Mouse (Mus musculus) cerebellum, postnatal 25 days (tissue): ENCODE results near the gene Eif6.

Source experiments
- DNase-seq, 2 experiments: peaks; one replicate each; pipeline ENCODE4 v3.0.0; 2021; ENCODE audit warnings: mixed read lengths in 2 of 2

Gene Eif6

DNA sequence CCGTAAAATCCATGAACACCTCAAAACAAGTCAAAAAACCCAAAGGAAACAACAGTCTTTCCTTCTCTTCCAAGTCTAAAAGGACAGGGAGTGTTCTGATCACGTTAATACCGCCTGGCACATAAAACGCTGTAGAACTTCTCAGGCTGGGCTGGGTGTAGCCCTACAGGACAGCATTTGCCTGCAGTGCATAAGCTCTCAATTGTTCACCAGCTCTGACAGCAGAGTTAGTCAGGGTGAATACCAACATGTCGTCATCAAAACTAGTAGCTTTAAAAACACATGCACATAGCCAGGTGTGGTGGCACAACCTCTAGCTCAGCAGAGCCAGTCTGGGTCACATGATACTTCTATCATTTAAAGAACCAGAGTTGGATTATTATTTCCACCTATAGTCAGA, 5.9 kb downstream of the Eif6 start:
- DNase-seq = peak in 1 of 2 experiments; percentile 21

DNA sequence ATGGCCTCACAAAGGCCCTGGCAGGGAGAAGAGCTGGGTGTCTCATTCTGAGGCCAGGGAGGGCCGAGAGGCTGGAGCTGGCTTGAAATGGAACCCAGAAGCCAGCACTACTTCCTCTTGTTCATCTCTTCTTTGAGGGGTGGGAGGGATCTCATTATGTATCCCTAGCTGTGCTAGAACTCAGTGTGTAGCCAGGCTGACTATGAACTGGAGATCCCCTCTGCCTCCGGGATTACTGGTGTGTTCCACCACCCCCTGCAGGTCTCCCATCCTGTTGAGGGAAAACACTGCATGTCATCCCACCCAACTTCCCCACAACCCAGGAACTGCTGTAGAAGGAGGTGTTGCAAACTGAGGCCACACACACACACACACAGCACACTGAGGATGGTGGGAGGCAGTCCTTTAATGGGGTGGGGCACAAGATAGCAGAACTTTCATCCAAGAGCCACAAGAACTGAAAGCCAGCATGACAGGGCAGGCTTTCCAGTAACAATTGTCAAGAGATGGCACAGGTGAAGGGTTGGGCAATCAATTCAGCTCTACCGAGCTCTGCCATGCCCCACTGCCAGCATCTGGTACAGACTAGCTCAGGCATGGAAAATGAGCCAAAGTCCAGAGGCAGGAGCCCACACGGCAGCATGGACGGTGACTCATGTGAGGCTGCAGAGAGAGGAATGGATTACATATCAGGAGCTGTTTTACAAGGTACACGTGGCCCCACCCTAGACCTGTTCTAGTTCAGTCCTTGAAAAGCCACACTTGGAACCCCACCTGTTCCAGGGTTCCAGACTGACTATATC, 7.1 kb downstream of the Eif6 start:
- peak; percentile 50 to 65 for DNase-seq

DNA sequence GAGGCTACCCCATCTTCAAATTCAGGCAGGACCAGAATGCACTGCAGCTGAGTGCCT, 7.5 kb downstream of the Eif6 start, which contains the start of gene BC029722:
Gene BC029722, minus strand, starts transcription at position 35 of the 57 bp plus-strand sequence.
- no peak for DNase-seq

DNA sequence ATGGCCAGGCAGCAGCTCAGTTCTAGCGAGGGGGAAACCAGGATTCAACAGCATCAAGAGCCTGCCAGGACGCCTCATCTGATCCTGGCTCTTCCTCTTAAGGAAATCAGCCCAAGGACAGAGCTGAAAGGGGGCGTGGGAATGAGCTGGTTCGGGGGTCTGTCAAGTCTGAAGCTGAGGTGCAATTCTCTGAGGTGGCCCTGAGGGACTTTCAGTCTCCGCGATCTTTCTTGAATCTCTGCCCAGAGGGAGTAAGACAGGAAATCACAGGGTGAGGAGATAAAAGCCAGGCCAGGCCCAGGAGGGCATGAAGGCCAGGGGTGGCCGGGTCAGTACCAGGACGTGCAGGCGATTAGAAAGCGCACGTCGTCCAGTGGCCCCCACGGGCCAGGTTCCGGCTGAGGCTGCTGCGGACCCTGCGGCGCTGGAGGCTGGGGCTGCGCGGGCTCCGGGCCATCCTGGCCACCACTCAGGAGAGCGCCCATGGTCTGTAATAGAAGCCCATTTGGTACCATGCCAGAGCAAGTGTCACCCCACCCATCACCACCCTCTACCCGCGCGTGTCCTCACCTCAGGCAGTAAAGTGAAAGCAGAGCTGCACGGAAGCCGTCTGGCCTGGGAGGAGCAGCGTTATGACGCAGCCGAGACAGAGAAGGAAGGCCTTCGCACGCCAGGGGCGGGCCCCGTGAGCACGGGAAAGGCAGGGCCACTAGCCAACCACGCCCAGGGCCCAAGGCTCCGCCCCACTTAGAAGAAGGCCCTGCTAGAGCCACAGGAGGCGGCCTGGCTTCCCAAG, 7.9 kb downstream of the Eif6 start:
- DNase-seq = peak; percentile 91 to 94

DNA sequence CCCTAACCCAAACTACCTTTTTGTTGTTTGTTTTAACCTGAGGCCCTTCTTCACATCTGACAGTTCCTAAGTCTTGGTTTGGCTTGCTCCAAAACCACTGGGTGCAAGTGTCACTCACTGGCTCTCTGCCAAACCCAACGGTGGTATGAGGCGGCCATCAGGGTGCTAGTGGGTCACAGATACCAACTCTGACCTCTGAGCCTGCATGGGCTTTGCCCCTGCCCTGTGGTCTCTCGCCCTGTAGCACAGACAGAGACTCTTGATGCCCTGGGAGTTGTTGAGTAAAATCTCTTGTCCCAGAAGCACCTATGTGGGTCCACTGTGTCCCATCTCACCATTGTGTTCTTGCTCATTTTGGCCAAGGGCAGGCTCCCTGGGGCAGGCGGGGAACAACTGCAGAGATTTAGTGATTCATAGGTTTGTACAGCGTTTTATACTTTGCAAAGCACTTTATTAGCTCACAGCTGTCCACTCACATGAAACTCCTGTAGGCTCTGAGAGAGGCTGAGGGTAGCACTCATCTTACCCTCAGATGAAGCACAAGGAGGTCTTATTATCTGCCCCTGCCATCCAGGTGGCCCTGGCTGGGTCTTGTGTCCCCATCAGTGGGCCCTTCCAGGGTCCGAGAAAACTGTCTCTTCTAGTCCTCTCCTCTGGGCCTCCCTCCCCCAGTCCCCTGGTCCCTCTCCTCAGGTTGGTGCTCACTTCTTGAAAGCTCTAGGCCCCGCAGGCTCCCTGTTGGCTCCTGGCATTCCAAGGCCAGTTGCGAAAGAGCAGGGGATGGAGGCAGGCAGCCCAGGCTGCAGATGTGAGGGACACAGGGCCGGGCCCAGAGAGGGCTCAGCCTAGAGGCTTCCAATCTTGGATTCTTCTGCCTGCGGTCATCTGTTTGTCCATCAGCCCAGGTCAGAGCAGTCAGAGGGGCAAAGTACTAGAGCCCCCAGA, 9.2 kb downstream of the Eif6 start:
- peak; percentile 54 to 66 for DNase-seq

DNA sequence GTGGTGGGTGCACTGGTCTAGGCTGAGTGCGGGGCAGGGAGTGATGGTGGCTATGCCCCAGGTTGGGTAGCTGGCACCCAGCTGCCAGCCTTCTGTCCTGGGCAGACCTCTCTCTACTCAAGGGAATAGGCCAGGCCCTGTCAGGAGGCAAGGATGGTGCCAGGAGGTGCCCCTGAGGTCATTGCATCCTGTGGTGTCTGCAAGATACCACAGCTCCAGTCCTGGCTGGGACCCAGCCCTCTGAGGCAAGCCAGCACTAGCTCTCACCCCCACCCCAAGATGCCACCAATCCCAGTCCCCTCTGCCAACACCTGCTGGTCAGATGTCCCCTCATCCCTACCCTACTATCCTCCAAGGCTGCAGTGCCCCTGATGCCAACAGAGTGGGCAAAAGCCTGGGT, 10.5 kb downstream of the Eif6 start:
- peak; percentile 74 to 82 for DNase-seq

DNA sequence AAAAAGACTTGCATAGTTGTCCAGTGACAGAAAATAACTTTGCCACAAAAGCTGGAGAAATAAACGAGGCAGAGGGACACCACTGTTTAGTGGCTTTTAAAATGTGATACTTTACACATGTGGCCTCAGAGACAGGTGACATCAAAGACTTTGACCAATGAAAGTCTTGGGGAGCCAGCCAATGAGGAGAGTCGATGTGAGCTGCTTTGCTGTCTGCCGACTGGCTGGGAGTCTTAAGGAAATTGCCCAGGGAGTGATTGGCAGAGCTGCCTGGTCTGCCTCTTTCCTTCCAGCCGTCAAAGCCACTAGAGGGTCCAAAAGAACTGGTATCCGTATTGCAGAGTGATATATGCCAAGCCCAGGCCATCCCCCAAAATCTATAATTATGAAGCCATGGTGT, 11.9 kb downstream of the Eif6 start:
- DNase-seq = peak; percentile 40 to 43

DNA sequence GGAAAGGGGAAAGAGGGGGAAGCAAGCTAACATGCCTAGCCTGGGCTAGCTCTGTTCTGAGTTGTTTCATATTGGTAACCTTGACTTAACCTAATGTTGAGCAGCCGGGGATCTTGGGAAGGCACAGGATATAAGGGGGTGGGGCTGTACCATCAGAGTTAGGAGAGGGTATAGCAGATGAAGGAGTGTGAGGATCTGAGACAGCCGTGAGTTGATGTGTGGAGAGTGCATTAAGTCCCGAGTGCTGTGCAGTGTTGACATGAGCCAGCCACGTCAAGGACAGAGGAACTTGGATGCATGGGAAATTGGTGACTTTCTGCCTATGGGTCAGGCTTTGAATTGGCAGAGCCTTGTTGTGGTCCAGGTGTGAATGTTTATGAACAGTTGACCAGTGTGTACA, 14.1 kb downstream of the Eif6 start:
- DNase-seq = peak; percentile 17 to 39

DNA sequence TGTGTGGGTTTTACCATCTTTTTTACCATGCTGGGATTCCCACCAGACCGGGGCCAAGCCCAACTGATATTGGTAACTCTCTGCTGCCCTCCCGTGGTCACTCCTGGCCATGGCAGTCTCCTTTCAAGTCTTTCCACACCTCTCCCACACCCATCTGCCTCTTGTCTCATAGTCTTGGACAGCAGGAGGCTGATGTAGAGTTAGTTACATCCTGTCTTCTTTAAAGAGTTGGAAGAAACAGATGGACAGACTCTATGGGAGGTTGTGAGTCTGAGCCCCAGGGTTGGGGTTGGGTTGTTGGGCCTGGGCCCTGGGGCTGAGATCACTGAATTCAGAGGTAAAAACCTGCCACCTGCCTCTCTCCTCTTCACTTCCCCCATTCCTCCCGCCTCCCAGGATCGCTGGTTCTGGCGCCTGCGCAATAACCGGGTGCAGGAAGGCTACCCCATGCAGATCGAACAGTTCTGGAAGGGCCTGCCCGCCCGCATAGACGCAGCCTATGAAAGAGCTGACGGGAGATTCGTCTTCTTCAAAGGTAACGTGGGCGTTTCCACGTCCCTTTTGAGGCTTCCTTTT, 14.8 kb downstream of the Eif6 start:
- DNase-seq = peak; percentile 98

DNA sequence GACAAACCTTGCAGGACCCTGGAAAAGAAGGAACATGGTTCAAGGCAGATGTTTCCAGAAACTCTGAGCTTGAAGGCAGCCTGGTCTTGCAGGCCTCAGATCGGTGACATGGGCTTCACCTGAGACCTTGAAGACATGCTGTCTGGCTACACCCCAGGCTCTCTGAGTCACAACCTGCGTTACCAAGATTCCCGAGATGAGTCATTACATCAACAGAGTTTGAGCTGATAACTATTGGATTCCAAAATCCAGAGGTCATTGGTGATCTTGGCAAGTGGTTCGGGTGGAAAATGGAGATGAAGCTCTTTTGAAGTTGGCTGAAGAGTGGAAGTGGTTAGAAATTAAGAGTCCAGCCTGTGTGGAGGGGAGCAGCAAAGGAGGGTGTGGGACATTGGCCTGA, 17.1 kb downstream of the Eif6 start:
- peak in 1 of 2 experiments; percentile 45 for DNase-seq

DNA sequence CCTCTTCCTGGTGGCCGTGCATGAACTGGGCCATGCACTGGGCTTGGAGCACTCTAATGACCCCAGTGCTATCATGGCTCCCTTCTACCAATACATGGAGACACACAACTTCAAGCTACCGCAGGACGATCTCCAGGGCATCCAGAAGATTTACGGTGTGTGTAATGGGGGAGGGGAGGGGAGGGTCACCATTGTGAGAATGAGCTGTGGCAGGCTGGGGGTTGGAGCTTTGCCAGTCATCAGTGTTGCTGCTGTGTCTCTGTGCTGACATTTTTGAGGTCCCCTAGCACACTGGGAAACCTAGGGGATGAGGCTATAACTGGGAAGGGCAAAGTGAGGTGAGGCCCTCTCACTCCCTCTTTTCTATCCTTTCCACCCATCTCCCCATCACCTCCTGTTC, 19.3 kb downstream of the Eif6 start:
- peak; percentile 42 to 55 for DNase-seq

DNA sequence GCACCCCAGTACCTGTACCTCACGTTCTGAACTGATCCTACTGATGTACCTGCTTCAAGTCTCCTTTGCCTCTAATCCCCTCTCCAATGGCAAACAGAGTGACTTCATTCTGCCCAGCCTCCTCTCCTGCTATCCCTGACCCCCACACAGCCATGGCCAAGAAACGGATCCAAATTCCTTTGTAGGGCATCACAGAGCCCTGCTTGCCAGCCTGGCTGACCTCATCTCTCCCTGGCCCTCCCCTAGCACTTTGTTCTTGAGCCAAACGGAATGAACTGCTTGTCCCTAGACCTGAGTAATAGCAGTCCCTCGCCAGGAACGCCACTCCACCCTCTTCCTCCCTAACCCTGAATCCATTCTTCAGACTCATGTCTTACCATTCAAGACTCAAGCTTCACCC, 20.2 kb downstream of the Eif6 start:
- peak; percentile 90 to 91 for DNase-seq

DNA sequence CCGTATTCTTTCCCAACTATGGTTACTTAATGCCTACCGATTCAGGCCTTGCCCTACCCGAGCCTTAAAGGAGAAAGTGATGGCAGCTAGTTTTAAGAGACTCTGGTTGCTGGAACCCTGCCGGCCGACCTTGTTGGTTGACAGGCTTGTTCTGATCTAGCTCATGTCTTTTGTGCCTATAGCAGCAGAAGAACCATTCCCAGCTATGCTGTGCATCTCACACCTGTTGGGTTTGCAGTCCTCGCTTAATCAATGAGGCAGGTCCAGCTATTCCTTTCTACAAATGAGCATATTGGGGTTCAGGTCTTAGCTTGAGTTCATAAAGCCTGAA, 20.8 kb downstream of the Eif6 start:
- peak in 1 of 2 experiments; percentile 62 for DNase-seq

DNA sequence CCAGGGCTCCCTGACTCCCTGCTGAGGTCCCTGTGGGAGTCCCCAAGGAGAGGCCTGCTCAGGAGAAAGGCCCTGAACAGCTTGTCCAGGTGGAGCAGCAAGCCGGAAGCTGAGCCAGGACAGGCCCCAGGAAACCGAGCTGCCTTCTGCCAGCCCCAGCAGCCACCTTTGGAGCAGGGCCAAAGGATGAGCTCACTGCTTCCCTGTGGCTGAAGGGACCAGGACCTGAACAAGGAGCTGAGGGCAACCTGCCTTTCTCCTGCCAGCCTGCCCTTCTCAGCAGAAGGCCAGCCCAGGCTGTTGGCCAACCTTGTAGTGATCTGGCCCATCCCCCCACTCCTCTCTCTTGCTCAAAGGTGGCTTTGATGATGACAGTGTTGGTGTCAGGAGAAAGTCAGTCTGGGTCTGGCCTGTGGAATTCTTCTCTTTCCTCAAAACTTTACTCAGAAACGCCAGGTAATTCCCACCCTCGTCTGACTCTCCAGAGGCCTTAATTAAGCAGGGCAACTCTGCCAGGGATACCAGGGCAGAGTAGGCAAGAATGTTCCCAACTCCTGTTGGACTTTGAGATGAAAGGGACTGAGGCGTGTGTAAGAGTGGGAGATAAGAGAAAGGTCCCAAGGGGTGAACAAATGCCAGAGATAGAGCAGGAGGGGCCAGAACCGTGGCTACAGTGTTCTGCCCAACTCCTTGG, 21.3 kb downstream of the Eif6 start:
- peak; percentile 99 for DNase-seq

DNA sequence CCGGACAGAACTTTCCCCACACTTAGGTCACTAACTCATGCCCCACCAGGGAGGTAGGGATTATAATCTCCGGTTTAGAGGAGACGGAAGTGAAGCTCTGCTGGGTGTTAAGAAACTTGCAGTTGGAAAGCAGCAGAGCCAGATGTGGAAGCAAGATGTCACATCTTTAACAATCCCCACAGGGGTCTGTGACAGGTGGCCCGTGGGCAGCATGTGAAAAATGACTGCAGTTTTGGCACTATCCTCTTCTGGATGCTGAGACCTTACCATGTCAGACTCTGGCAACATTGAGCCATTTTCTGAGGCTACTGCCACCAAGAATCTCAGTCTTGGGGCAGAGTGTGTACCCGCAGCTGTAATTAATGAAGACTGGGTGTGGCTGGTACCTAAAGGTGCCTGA, 22.7 kb downstream of the Eif6 start:
- DNase-seq = peak in 1 of 2 experiments; percentile 53

DNA sequence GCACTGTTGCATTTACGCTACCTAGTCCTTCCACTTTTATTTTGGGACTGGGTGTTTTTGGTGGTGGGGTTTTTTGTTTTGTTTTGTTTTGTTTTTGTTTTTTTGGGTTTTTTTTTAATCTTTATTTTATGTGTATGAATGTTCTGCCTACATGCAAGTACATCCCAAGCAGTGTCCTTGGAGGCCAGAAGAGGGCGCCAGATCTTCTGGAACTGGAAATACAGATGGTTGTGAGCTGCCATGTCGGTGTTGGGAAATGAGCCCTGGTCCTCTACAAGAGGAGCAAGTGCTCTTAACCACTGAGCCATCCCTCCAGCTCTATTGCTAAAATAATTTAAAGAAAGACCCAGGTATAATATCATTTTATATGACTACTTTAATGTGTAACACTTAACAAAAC, 24.0 kb downstream of the Eif6 start:
- DNase-seq = peak; percentile 54 to 72

DNA sequence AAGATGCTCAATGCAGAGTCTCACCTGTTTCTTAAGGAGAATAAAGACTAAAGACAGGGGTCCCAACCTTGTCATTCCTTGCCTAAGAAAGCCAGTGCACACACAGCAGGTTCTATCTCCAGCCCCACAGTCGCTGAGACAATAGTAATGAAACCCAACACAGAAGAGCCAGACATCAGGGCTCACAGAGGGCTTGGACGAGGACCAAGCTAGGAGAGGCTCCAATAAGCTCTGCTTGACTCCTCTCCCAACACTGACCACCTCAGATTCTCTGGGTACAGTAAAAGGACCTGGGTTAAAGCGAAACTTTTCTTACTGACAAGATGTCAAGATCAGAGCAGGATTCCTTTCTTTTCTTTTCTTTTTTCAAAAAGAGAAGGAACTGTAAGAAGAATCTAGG, 28.1 kb downstream of the Eif6 start:
- DNase-seq = peak; percentile 37 to 62

DNA sequence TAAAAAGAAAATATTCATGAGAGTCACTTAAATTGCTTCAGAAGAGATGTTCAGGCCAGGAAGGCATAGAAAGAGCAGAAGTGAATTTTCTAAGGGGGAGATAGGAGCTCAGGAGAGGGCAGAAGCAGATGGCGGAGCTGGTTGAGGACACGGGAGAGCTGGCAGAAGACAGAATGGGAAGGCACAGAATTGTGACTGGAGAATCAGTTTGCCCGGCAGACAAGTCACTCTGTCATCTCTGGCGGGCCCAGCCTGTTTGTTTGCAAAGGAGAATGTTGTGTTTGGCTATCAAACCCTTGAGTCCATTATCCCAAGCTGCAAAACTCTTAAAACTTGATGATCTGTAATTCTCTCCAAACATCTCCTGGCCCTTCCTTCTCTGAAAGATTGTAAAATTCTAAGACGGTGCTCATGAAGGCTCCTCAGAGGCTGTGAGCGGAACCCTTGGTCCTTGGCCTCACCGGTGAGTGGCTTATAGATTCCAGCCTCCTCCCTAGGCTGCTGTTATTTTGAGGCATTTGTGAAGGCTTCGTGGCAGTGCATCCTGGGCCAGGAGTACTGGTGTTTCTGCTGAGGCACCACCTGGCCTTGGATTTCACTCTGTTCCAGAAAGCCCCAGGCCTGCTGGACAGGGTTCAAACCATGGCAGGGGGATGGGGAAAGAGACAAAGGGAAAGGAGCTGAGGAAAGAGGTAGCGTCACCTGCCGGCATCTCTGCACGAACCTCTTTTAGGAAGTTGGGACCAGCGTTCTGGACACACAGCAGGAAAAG, 31.9 kb downstream of the Eif6 start:
- DNase-seq = peak; percentile 98 to 99

DNA sequence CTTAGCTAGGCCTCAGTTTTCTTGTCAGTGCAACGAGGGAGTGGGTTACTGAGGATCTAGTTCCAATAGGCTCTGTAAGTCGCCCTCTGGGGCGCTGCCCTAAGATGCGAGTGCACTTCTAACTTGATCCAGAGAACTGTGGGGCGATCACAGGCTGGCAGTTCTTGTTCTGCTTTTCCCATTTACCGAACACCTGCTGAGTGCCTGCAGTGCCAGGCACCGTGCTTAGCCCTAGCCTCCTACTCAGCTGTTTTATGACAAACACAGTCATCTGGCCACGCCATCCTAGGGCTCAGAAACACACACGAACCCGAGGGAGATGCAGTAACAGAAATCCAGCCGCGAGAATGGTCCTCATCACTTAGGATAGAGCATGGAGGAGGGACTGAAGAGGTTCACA, 33.8 kb downstream of the Eif6 start:
- peak; percentile 45 to 54 for DNase-seq

DNA sequence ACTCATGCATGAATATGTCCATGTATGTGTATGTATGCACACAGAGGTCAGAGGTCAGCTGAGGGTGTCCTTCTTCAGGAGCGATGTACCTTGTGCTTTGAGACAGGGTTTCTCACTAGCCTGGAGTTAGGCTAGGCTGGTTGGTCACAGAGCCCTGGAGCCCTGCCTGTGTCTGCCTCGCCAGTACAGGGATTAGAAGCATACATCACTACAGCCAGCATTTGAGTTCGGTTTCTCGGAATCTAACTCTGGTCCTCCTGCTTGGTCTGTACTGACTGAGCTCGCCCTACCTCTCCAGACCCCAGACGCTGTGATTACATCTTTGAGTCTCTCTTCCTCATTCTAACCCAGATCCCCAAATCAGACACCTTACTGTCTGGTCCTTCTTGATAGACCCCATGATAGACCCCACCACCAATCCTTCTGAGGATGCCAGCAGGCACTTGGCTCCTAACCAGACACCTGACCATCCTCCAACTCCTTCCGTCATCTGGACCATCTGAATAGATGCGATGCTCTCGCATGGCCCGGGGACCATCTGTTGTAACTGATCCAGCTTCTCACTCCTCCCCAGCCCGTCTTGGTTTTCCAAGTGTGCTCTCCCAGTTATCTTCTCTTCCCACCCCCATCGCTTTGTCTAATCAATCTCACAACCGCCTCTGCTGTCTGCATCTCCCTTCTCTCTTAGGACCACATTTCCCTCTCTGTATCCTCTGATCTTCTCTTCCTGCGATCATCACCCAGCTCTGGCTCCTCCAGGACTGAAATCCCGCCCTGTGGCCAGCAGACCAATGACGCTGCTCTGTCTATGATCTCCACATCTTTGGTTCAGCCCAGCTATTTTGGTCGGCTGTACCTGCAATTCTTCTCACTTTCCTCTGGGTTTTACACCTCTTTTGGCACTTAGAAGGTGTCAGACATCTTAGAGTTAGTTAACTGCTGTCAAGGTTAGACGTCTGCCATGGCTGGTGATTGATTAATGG, 38.5 kb downstream of the Eif6 start:
- DNase-seq = peak; percentile 63 to 67

DNA sequence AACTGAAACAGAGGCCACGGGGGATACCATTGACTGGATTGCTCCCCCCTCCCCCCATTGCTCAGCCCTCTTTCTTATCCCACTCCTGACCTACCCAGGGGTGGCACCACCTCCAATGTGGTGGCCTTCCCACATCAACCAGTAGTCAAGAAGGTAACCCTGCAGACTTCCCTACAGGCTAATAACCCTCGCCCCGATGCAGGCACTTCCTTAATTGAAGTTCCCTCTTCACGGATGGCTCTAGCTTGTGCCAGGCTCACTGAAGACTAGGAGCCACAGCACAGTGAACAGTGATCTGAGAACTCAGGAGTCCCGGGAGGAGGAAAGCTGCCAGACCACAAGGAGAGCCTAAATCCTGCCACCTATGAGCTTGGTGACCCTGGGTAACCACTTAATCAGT, 39.8 kb downstream of the Eif6 start:
- DNase-seq = no peak
